Mouse (Mus musculus) fibroblast of lung, adult 2 months (primary cell): ENCODE measurements around the gene Gbp9.
"Not testable (repeated sequence)": the region's sequence is repeated elsewhere in the genome, so short reads cannot be mapped to it uniquely, and the experiment has no call there.

Experiments used
- DNase-seq: peaks from one replicate; pipeline ENCODE4 v3.0.0-alpha.2; 2011; ENCODE audit warnings: low read depth

Gene Gbp9

DNA sequence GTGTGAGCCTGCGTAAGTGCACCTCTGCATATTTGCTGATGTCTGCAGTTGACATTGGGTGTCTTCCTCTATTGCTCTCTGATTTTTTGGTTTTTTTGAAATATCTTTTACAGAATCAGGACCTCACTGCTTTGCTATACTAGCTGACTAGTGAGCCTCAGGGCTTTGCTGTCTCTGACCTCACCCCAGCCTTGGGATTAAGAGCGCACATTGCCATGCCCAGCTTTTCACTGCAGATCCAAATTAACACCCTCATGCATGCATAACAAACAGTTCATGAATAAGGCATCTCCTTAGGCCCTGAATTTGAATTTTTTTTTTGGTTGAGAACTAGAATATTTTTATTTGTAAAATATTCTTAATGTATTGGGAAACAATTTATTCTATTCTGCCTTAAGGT lies 84.1 kb downstream of the Gbp9 start:
- no peak for DNase-seq

- DNase-seq, result not testable (repeated sequence)
Observed at GRCm38 (mm10) chr5:105053471-105054169, 85.7 kb downstream of the Gbp9 start.

DNA sequence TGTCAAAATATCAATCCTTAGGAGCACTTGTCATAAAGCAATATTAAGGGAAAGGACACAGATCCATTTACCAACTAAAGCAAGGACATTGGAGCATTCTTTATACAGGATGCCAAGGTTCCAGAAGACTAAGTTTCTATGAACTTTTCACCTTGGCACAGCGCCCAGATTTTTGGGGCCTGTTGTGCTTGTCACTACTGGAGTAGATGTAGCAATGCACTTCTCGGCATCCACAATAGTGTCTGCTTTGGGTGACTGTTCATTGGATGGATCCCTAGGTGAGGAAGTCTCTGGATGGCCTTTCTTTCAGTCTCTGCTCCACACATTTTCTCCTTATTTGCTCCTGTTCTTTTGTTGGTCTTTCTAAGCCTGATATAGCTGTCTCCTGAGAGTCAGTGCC lies 107.0 kb downstream of the Gbp9 start:
- no peak for DNase-seq
